Mouse (Mus musculus): ENCODE data around the gene Art3.

- TF ChIP-seq CTCF (IDR thresholded peaks at IDR 0.05; ENCODE audit: control insufficient read depth, insufficient read depth, low read length): peak; percentile 39; the same call in 1 of the 2 replicates
- no peak for TF ChIP-seq POLR2A (IDR thresholded peaks at IDR 0.05; ENCODE audit: borderline replicate concordance, control insufficient read depth, low read depth, low read length)
Measured at GRCm38 (mm10) chr5:92381550-92382348, 50.1 kb downstream of the Art3 start.
